Mouse (Mus musculus): ENCODE measurements around the gene Arsg. TPM values are rescaled to one million over a fixed set of nuclear protein-coding genes. Genes with fewer than 3 reads are reported as not detected.

The Arsg gene
- polyA plus RNA-seq, 1 experiment from 2014 or later: 2.3 TPM

- 86% methylated on average over 16 of the region's 16 CpGs for WGBS
- no peak overlapping the region for H3K4me2 ChIP-seq (ENCODE audit: low read depth)
- no peaks in the 10 kb centered on the region for H3K9me3 ChIP-seq (ENCODE audit: control insufficient read depth, low read length)
- no peaks in the 10 kb centered on the region for H3K4me1 ChIP-seq (ENCODE audit: control insufficient read depth, insufficient read depth, low read length)
- H3K4me3 ChIP-seq (ENCODE audit: low read depth, low read length): no peak overlapping the region
- no peak for DNase-seq (ENCODE audit: low spot score)
- no peaks in the 10 kb centered on the region for H3K36me3 ChIP-seq (ENCODE audit: control insufficient read depth, insufficient read depth, low read length)
- no peak overlapping the region for H3K27ac ChIP-seq (ENCODE audit: low read depth, low read length)
- no peak for ATAC-seq (ENCODE audit: insufficient read depth, low FRiP score, low TSS enrichment)
- no peaks in the 10 kb centered on the region for H3K27me3 ChIP-seq (ENCODE audit: control insufficient read depth, insufficient read depth, low read length)
- no peak overlapping the region for H3K9ac ChIP-seq (ENCODE audit: low read length)
These were observed 40.0 kb downstream of the Arsg start for GRCm38 (mm10) chr11:109512995-109513675.

- ATAC-seq (ENCODE audit: insufficient read depth, low FRiP score, low TSS enrichment): no peak
- WGBS: 81% methylated on average over 3 of the region's 3 CpGs
- no peak overlapping the region for H3K4me2 ChIP-seq (ENCODE audit: low read depth)
- H3K9ac ChIP-seq (ENCODE audit: low read length): no peak overlapping the region
- no peak for DNase-seq (ENCODE audit: low spot score)
- H3K27ac ChIP-seq (ENCODE audit: low read depth, low read length): no peak overlapping the region
- no peaks in the 10 kb centered on the region for H3K4me1 ChIP-seq (ENCODE audit: control insufficient read depth, insufficient read depth, low read length)
- H3K36me3 ChIP-seq (ENCODE audit: control insufficient read depth, insufficient read depth, low read length): no peaks in the 10 kb centered on the region
- H3K9me3 ChIP-seq (ENCODE audit: control insufficient read depth, low read length): no peaks in the 10 kb centered on the region
- H3K27me3 ChIP-seq (ENCODE audit: control insufficient read depth, insufficient read depth, low read length): no peaks in the 10 kb centered on the region
- no peak overlapping the region for H3K4me3 ChIP-seq (ENCODE audit: low read depth, low read length)
These were observed 41.0 kb downstream of the Arsg start for GRCm38 (mm10) chr11:109514064-109514612.

DNA sequence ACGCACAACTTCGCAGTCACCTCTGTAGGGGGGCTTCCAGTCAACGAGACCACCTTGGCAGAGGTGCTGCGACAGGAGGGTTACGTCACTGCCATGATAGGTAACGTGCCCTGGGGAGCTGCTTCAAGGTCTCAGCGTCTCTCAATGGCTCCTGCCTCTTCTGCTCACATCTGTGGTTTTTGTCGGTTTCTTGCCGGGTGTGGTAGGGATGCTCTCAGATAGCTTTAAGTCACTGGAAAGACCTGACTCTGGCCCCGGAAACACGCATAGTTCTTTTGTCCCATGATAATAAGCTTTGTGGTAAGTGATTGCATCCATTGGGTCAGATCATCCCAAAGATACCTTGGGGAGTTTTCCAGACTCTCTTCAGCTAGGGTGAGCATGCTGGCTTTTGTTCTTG is 44.2 kb downstream of the Arsg start:
- Histone ChIP-seq H3K4me2 (ENCODE audit: low read depth) (no peak overlapping the region), H3K27me3 (ENCODE audit: control insufficient read depth, insufficient read depth, low read length) (no peaks in the 10 kb centered on the region), H3K9ac (ENCODE audit: low read length) (no peak overlapping the region), H3K4me1 (ENCODE audit: control insufficient read depth, insufficient read depth, low read length) (no peaks in the 10 kb centered on the region), H3K27ac (ENCODE audit: low read depth, low read length) (no peak overlapping the region), H3K36me3 (ENCODE audit: control insufficient read depth, insufficient read depth, low read length) (no peaks in the 10 kb centered on the region), H3K9me3 (ENCODE audit: control insufficient read depth, low read length) (no peaks in the 10 kb centered on the region), H3K4me3 (ENCODE audit: low read depth, low read length) (no peak overlapping the region)
- WGBS: 94% methylated on average over 11 of the region's 11 CpGs
- no peak for DNase-seq (ENCODE audit: low spot score)
- ATAC-seq (ENCODE audit: insufficient read depth, low FRiP score, low TSS enrichment): no peak

GRCm38 (mm10) chr11:109517816-109518215 is 44.6 kb downstream of the Arsg start:
- Histone ChIP-seq H3K4me3 (ENCODE audit: low read depth, low read length) (no peak overlapping the region), H3K4me2 (ENCODE audit: low read depth) (no peak overlapping the region), H3K27me3 (ENCODE audit: control insufficient read depth, insufficient read depth, low read length) (no peaks in the 10 kb centered on the region), H3K4me1 (ENCODE audit: control insufficient read depth, insufficient read depth, low read length) (no peaks in the 10 kb centered on the region), H3K9me3 (ENCODE audit: control insufficient read depth, low read length) (no peaks in the 10 kb centered on the region), H3K27ac (ENCODE audit: low read depth, low read length) (no peak overlapping the region), H3K36me3 (ENCODE audit: control insufficient read depth, insufficient read depth, low read length) (no peaks in the 10 kb centered on the region), H3K9ac (ENCODE audit: low read length) (no peak overlapping the region)
- ATAC-seq (ENCODE audit: insufficient read depth, low FRiP score, low TSS enrichment): no peak
- no peak for DNase-seq (ENCODE audit: low spot score)
- 86% methylated on average over 3 of the region's 3 CpGs for WGBS

DNA sequence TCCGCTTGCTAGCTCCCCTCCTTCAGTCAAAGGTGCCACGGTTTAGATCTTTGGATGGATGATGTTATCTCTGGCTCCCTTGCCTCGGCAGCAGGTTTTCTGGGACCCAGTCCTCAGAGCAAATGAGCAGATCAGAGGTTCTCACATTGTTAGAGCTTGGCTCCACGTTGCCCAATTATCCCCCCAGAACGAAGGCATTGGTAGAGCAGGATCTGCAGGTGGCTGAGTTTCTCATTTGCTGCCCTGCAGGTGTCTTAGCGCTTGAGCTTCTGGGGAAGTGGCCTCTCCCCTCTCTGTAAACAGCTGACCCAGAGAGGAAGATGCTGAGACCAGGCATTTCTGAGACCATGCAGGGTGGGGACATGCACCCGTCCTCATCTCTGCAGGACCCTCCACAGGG is 47.8 kb downstream of the Arsg start:
- Histone ChIP-seq H3K27me3 (ENCODE audit: control insufficient read depth, insufficient read depth, low read length) (no peaks in the 10 kb centered on the region), H3K4me1 (ENCODE audit: control insufficient read depth, insufficient read depth, low read length) (no peaks in the 10 kb centered on the region), H3K9ac (ENCODE audit: low read length) (no peak overlapping the region), H3K27ac (ENCODE audit: low read depth, low read length) (no peak overlapping the region), H3K4me3 (ENCODE audit: low read depth, low read length) (no peak overlapping the region), H3K9me3 (ENCODE audit: control insufficient read depth, low read length) (no peaks in the 10 kb centered on the region), H3K36me3 (ENCODE audit: control insufficient read depth, insufficient read depth, low read length) (no peaks in the 10 kb centered on the region), H3K4me2 (ENCODE audit: low read depth) (no peak overlapping the region)
- ATAC-seq (ENCODE audit: insufficient read depth, low FRiP score, low TSS enrichment) (no peak), DNase-seq (ENCODE audit: low spot score) (no peak)
- WGBS: 54% methylated on average over 7 of the region's 7 CpGs

GRCm38 (mm10) chr11:109524869-109525268 is 51.7 kb downstream of the Arsg start:
- WGBS: 91% methylated on average over 5 of the region's 5 CpGs
- no peak overlapping the region for H3K27ac ChIP-seq (ENCODE audit: low read depth, low read length)
- ATAC-seq (ENCODE audit: insufficient read depth, low FRiP score, low TSS enrichment): no peak

GRCm38 (mm10) chr11:109525571-109525970 is 52.4 kb downstream of the Arsg start:
- DNase-seq (ENCODE audit: low spot score) (no peak), ATAC-seq (ENCODE audit: insufficient read depth, low FRiP score, low TSS enrichment) (no peak)
- WGBS: 84% methylated on average over 4 of the region's 4 CpGs
- Histone ChIP-seq H3K4me2 (ENCODE audit: low read depth) (no peak overlapping the region), H3K4me1 (ENCODE audit: control insufficient read depth, insufficient read depth, low read length) (no peaks in the 10 kb centered on the region), H3K9me3 (ENCODE audit: control insufficient read depth, low read length) (no peaks in the 10 kb centered on the region), H3K27ac (ENCODE audit: low read depth, low read length) (no peak overlapping the region), H3K36me3 (ENCODE audit: control insufficient read depth, insufficient read depth, low read length) (no peaks in the 10 kb centered on the region), H3K9ac (ENCODE audit: low read length) (no peak overlapping the region), H3K27me3 (ENCODE audit: control insufficient read depth, insufficient read depth, low read length) (no peaks in the 10 kb centered on the region), H3K4me3 (ENCODE audit: low read depth, low read length) (no peak overlapping the region)

More at GRCm38 (mm10) chr11:109524869-109525268, 51.7 kb downstream of the Arsg start:
- Histone ChIP-seq H3K4me2 (ENCODE audit: low read depth) (no peak overlapping the region), H3K36me3 (ENCODE audit: control insufficient read depth, insufficient read depth, low read length) (no peaks in the 10 kb centered on the region), H3K9ac (ENCODE audit: low read length) (no peak overlapping the region), H3K9me3 (ENCODE audit: control insufficient read depth, low read length) (no peaks in the 10 kb centered on the region), H3K4me1 (ENCODE audit: control insufficient read depth, insufficient read depth, low read length) (no peaks in the 10 kb centered on the region), H3K27me3 (ENCODE audit: control insufficient read depth, insufficient read depth, low read length) (no peaks in the 10 kb centered on the region), H3K4me3 (ENCODE audit: low read depth, low read length) (no peak overlapping the region)
- no peak for DNase-seq (ENCODE audit: low spot score)

- no peak for DNase-seq (ENCODE audit: low spot score)
- Histone ChIP-seq H3K9ac (ENCODE audit: low read length) (no peak overlapping the region), H3K27me3 (ENCODE audit: control insufficient read depth, insufficient read depth, low read length) (no peaks in the 10 kb centered on the region), H3K4me2 (ENCODE audit: low read depth) (no peak overlapping the region), H3K4me3 (ENCODE audit: low read depth, low read length) (no peak overlapping the region), H3K9me3 (ENCODE audit: control insufficient read depth, low read length) (no peaks in the 10 kb centered on the region), H3K27ac (ENCODE audit: low read depth, low read length) (no peak overlapping the region), H3K4me1 (ENCODE audit: control insufficient read depth, insufficient read depth, low read length) (no peaks in the 10 kb centered on the region), H3K36me3 (ENCODE audit: control insufficient read depth, insufficient read depth, low read length) (no peaks in the 10 kb centered on the region)
- 79% methylated on average over 4 of the region's 4 CpGs for WGBS
- ATAC-seq (ENCODE audit: insufficient read depth, low FRiP score, low TSS enrichment): no peak
These were observed 56.9 kb downstream of the Arsg start for GRCm38 (mm10) chr11:109530030-109530429.

DNA sequence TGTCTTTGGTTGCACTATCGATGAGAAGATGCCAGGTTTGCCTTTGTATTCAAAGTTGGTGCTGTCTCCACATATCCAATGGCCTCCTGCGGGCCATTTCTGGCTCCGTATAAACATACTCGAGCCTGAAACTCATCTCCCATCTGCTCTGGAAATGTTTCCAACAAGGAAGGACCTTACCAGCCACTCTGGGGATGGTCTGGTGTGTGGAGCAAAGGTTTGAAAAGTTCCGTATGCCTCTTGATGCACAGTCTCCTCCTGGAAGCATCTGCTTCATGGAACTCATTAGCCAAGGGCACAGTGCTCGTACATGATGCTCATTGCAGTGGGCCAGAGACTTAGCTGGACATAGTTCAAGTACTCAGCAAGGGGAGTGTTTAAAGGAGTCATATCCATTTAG is 62.8 kb downstream of the Arsg start:
- WGBS: 86% methylated on average over 6 of the region's 6 CpGs
- Histone ChIP-seq H3K27me3 (ENCODE audit: control insufficient read depth, insufficient read depth, low read length) (no peaks in the 10 kb centered on the region), H3K9ac (ENCODE audit: low read length) (no peak overlapping the region), H3K27ac (ENCODE audit: low read depth, low read length) (no peak overlapping the region), H3K36me3 (ENCODE audit: control insufficient read depth, insufficient read depth, low read length) (no peaks in the 10 kb centered on the region), H3K4me2 (ENCODE audit: low read depth) (no peak overlapping the region), H3K9me3 (ENCODE audit: control insufficient read depth, low read length) (no peaks in the 10 kb centered on the region), H3K4me1 (ENCODE audit: control insufficient read depth, insufficient read depth, low read length) (no peaks in the 10 kb centered on the region), H3K4me3 (ENCODE audit: low read depth, low read length) (no peak overlapping the region)
- DNase-seq (ENCODE audit: low spot score) (no peak), ATAC-seq (ENCODE audit: insufficient read depth, low FRiP score, low TSS enrichment) (no peak)
